Mouse (Mus musculus) neutrophil, adult 5-6 weeks (primary cell): ENCODE measurements around the gene Naa38. TPM values are rescaled to one million over a fixed set of nuclear protein-coding genes. Genes with fewer than 3 reads are reported as not detected.

Experiments used
- ATAC-seq: fragments of 151-379, 151-347 bp; 2 replicates; pipeline ENCODE4 v1.8.0; 2017; ENCODE audit warnings: mild to moderate bottlenecking, moderate TSS enrichment; ENCODE audit not compliant: insufficient number of reproducible peaks, poor library complexity, low FRiP score, severe bottlenecking; ENCODE audit errors: extremely low read depth
- total RNA-seq: library from RNA; stranded (forward); fragments of 200-1000 nt; gene quantifications from 2 replicates; pipeline ENCODE4 v1.2.3, GENCODE M21; 2017

Naa38 gene
- total RNA-seq, 1 experiment from 2014 or later, result 39.9 TPM

DNA sequence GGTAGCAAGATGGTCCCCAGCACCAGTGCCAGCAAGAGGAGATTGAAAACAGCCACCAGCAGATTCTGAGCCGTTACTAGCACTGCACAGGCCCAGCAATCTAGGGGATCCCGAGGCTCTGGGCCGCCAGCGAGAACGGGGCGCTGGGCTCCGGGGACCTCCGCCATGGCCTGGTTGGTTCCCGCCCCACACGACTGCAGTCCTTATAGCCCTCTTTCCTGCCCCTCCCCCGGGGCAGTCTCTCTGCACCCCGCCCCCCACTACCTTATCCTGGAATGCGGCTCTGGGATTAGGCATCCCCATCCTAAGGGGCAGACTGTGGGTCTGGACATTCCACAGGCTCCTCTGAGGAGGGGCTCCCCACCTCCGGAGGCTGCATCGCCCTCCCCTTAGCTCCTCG lies 2.8 kb downstream of the Naa38 start, which contains the start of gene Tmem88:
Gene Tmem88, minus strand, starts transcription at position 176 of the 400 bp plus-strand sequence.
- no peak for ATAC-seq

DNA sequence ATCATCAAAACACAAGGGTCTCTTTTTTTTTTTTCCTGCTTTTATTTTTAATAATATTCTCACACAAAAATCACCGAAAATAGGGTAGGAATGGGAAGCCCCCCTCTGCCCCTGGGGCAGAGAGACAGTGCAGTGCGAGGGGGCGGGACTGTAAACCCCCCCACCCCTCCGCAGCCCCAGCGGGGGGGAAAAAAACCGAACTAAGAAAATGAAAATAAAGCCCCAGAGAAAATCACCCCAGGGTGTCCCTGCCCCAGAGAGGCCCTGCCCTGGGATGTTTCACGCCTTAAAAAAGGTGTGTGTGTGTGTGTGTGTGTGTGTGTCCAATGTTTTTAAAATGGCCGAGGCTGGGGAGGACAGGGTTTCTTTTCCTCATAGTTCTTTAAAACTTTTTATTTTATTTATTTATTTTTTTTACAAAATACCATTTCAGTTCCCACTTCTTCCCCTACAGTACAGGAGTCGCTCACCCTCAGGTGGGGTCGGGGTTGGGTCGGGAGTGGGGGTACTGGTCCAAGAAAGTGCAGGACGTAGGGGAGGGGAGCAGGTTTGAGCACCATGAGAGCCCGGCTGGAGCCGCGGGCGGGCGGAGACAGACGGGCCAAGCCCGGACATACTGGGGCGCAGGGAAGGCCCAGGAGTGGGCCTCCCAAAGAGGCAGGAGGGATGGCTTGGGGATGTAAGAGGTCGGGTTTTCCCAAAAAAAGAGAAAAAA lies 3.4 kb downstream of the Naa38 start:
- ATAC-seq, result no peak

DNA sequence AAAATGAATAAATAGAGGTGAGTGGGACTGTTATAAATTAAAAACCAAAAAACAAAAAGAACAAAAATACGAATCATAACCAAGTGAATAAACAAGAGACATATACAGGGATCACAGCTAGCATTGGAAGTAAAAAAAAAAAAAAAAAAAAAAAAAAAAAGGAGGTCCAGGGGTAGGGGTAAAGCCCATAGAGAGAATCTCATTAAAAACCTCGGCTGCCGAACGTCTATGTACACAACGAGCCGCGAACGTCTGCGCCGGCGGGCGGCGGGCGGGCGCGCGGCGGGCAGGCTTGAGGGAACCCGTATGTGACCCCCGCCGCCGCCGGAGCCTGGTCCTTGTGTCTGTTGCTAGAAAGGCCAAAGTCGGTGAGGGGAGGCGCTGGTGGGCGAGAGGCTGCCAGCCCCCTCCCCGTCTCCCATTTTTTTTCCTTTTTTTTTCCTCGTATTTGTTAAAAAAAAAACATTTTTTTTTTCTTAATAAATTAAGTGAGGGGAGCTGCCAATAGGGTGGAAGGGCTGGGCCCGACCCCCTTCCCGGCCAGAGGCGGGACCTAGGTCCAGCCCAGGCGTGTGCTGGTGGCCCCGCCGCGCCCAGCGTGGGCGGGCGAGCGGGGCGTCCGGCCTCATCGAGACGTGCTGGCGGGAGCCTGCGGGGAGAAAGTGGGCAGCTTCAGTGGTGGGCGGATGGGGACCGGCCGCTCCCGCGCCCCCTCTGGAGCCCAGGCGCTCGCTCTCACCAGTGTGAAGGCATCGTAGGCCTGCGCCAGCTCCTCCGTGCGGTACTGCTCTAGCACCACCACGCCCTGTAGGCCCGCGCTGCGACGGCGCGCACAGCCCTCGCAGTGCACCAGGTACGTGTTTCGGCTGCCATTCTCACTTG lies 4.2 kb downstream of the Naa38 start:
- ATAC-seq, result no peak

DNA sequence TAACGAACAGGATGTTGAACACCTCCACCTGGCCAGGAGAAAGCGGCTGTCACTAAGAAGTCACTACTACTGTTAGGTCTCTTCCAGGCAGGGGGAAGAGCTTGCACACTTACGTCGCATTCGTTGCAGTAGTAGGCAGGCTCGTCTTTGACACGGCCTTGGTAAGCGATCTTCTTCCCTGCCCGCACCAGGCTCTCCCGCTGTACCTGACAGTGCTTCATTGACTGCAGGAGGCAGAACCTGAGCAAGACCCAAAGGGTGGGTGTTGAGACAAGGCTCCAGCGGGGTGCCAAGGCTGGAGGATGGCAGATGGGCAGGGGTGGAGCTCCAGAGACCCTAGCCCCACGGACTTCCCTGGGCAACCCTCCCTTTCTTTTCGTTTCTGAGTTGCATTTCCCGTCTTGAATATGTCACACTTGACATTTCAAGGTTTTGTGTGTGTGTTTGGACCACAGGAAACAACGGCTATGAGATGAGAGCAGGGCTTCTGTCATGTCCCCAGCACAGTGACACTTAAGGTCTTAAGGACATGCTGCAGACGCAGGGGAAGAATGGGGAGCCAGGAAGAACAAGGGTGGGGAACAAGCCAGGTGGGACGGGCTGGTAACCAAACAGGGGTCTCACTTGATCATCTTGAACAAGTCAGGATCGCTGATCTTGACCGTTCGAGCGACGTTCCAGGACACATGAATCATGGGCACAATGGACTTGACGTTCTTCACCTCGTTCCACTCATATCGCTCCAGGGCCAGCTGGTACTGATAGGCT lies 5.0 kb downstream of the Naa38 start:
- no peak for ATAC-seq

DNA sequence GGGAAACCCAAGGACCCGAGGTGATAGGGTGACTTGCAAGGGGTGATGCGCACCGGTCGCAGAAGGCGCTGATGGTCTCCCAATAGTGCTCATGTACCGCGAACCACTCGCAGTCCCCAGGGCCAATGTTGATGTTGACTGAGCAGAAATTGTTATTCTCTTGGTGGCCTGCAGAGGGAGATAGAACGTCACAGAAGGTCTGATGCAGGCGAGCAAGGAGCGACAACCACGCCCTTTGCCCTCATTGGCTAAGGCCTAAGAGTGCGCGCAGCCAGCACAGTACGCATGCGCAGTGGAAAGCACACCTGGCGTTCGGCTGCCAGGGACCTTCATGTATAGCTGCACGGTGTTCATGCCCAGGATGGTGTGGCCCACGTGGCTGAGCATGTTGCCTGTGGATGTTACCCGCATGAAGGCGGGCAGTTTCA lies 5.9 kb downstream of the Naa38 start:
- peak; percentile 85 for ATAC-seq

DNA sequence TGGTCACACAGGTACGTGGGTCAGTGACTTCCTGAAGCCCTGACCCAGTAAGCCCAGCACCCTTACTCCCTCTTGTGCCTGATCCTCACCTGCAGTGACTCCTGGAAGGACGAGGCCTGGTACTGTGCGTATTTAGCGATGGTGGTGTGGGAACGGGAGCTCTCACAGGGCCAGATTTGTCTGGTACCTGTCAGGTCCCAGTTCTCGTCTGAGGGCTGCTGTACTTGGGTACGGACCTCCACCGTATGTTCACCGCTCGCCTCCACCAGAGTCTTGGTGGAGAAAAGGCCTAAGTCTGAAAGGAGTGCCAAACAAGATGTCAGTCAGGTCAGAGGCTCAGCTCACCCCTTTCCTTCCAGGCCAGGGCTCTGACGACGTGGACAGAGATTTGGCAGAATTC lies 6.7 kb downstream of the Naa38 start:
- ATAC-seq, result no peak

DNA sequence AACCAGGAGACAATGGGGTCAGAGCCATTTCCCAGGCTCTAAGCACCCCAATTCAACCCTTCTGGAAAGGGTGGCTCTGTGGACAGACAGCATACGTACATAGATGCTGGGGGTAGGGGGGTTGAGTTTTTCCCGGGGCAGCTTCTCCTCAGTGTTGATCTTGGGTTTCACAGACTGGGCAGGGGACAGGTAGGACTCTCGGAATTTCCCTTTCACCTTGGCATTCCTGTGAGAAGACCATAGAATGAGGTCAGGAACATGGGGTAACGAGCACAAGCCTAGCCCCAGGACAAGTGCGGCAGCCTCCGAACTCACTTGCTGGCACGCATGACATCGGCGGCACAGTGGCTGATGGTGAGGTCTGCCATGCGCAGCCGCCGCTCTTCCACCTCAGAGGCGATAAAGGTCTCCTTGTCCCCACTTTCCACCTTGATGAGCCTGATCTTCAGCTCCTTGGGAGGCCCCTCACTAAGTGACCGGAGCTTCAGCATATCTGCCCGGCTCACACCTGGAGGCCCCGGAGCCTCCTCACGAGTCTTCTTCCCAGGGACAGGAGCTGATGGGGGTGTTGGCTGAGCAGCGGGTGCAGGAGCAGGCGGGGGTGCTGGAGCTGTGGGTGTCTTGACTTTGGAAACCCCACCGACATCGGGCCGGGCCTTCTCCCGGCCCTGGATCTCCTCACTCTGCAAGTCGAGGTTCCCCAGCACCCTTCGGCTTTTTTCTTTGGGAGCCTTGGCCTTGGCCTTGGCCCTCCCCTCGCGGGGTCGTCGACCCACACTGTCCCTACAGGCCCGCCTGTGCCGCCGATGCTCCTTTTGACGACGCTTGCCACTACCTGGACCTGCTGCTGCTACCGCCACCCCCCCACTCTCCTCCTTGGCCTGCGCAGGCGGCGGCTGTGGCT lies 8.7 kb downstream of the Naa38 start:
- no peak for ATAC-seq

DNA sequence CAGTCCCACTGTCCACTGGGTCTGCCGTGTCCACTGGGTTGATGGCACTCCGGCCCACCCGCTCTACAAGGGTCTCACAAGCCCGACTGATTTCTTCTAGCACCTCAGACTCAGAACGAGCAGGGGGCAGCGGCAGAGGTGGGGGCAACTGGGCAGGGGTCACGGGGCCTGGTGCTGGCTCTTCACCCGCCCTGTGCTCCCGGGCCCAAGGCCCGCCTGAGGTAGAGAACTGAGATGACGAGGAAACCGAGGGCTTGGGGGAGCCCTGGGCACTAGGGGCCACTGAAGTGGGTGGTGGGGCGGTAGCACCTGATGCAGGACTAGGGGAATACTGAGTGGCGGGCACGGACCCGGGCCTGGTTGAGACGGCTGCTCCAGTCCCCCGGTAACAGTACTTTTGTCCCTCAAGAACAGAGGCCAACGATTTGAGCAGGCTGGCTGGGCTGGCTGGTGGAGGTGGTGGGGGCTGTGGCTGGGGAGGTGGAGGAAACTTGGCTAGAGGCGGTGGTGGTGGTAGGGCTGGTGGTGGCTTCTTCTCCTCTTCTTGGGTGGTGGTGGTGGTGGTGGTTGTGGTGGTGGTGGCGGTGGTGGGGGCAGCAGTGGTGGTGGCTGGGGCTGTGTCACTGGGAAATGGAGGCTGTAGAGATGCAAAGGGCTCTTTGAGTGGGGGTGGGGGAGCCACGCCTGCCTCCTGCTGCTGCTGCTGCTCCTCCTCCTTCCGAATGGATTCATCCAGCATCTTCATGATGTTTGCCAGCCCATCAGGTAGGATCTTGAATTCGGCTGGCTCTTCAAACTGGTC lies 9.5 kb downstream of the Naa38 start:
- no peak for ATAC-seq

DNA sequence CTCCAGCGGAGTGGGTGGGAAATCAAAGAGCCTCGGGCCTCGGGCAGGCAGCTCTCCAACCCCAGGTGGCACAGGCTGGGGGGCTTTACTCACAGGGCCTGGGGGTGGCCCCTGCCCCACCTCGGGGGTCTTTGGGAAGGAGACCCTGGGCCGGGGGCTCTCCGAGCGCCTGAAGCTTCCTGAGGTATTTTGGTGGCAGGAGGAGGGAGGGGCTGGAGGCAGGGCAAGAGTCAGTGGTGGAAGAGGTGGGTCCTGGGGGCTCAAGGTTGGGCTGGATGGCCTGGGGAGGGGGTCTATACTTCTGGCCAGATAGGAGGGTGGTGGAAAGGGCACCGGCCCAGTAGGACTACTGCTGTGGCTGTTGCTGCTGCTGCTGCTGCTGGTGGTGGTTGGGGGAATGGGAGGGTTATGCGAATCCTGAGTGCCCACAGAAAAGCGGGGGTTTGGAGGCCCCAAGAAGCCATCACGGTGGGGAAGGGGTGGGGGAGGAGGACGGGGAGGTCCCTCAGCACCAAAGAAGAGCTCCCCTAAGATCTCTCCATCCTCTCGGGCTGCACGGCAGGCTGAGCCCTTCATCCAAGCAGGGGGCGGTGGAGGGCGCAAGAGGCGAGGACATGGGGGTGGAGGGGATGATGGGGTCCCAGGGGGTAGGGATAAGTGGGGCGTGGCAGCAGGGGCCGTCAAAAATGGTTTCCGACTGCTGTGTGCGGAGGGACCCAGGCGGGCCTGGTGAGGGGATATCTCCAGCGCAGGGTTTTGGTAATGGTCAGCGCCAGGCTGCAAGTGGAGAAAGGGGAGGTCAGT lies 10.3 kb downstream of the Naa38 start:
- no peak for ATAC-seq

DNA sequence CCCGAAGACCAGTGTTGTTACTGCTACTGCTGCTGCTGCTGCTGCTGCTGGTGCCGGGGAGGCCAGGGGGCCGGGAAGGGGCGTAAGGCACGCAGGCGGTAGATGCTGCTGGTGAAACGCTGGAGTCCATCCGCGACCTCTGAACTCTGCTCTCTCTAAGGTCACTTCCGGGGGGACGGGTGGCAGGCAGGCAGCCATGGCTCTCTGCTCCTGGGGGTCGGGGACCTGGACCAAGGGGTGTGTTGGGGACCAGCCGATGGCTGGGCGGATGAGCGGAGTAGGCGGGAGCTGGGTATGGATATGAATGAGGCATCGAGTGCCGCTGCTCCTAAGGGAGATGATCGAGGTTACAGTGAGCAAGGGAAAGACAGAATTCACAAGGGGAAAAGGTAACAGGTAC lies 11.0 kb downstream of the Naa38 start:
- no peak for ATAC-seq

DNA sequence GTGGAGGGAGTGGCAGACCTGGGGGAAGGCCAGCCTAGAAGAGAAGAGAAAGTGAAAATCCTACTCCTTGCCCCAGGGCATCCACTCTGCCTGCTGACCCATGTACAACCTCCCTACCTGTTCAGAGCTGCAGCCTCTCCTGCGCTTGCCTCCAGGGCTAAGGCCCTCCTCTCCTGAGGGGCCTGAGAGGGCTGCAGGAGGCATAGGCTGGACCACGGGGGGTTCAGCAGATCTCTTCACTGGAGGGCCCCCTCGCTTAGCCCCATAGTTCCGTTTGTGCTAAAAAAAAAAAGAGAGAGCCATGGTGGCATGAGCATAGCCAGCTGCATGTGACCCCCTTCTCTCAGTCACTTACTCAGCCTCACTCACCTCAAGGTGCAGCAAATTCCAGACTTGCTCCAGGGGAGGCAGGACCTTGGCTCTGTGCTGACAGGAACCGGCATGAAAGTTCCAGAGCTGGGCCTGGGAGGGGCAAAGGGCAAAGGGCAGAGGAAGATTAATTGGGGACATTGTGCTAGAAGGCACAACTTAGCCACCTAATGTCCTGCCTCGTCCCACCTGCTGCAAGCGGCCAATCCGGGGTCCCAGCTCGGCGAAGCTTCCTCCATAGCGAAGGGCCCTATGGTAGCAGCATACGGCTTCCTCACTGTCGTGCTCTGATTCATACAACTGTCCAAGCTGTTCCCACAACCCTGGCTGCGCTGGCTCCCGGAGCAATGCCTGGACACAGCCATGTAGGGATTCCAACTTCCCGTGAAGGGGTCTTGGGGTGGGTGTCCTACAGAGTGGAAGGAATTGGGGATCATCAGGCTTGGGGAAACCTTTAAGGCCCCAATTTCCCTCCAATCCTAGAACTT lies 11.8 kb downstream of the Naa38 start:
- ATAC-seq, result no peak

DNA sequence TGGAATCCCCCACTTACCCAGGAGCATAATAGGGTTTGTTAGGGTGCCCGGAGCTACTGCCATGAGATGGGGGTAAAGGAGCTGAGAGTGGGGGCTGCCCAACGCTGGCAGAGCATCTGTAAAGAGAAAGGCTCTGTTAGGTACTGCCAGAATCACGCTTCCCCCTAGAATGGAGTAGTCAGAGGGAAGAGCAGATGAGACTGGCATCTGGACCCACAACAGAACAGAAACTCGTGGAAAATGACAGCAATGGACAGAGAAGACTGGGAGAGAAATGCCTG lies 12.4 kb downstream of the Naa38 start:
- ATAC-seq, result no peak

DNA sequence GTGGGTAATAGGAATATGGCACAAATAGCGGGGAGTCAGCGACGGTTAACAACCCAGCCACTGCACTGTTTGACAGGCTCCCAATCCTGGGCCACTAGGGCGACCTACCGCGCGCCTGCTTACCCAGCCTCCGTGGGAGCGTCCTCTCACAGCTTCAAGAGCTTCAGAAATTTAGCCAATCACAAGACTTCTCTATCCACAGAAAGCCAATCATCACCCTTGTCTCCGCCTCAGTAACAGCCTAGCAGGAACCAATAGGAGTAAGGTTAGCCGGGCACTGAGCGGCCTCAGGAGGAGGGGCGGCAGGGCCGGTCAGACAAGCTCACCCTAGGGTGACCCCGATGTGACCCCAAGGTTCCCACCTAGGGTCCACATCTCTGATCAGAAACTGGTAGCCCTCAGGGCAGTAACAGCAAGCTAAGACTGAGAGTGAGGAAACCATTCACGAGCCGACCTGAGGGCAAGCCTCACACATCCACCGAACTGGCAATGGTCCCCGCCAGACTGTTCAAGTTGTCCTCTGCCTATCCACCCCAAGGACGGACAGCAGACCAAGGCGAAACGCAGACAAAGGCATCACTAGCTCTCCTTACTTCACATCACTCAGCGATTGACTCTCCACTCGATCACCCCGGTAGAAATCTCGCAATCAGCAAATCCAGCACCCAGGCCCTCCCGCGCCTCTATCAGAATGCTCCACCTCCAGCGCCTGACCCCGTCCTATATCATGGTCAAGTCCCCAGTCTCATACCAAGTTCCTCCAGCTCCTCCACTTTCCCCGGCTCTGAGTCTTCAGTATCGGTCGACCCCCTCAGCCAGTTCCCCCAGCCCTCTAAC lies 13.5 kb downstream of the Naa38 start:
- peak; percentile 54 for ATAC-seq

DNA sequence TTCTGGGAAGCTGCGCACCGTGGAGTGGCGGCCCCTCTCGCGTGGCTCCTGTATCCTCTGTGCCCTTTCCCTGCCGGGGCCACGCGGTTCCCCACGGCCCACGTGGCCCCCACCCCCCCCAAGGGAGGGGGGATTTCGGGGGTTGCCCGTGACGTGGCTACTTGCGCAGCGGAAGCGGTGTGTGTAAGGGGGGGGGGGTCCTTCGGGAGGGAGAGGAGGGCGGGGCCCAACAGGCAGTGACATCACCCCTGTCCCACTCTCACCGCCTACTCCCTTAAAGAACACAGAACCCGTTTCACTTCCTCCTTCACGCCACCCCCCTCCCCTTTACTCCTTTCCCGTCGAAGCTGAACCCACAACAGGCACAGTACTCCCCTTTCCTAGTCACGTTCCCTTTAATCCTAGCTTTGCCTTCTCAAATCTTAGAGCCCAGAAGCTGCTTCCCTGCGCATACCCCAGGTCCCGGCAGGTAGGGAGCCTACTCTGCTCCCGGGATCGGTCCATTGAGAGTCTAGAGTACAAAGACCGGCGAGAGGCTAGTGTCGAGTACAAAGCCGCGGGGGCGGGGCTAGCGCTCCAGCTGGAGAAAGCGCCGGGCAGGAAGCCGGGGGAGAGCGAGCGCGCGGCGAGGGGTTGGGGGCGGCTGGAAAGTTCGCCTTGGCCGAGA lies 14.2 kb downstream of the Naa38 start:
- peak; percentile 52 for ATAC-seq

DNA sequence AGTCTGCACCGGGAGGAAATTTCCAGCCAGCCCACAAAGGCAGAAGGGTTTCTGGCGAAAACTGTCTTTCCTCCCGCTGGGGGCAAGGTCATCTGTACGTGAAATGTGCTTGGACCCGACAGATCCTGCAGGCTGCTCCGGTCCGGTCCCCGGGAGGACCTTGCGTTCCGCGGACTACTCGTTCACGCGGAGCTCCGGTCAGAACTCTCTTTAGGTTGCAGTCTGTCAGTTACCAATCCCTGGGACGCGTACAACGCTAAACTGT lies 14.7 kb downstream of the Naa38 start:
- ATAC-seq, result no peak
